ENCODE assay signal across 27 mouse cellular contexts in genomic region chr6:117330198-117330597, GRCm38 (mm10).
DNase-seq lines count a peak whose midpoint lies in the region; ATAC-seq and TF ChIP-seq lines count a peak whose summit lies in the region.
"Had no signal": no experiment of that assay in that cellular context is flagged by ENCODE, and none has a peak within 500 bp of the region (broad histone marks: within the 10 kb centered on the region; RNA-seq: fewer than 3 reads in every experiment).

No protein-coding gene starts in this region.

- no peak for TF ChIP-seq EP300 in heart, adult 2 months (IDR thresholded peaks at IDR 0.05; ENCODE audit: insufficient read depth, low read depth, low read length)
- TF ChIP-seq EP300 in stomach, postnatal 0 days (optimal IDR thresholded peaks at IDR 0.05) = no peak

- no peak overlapping the region for H3K4me3 ChIP-seq in heart, embryonic 12.5 days
- no peak overlapping the region for H3K4me3 ChIP-seq in heart, embryonic 15.5 days
- no peak overlapping the region for H3K4me3 ChIP-seq in heart, adult 2 months
- H3K4me3 ChIP-seq in intestine, embryonic 15.5 days (replicated peaks) = no peak overlapping the region
- no peak overlapping the region for H3K4me3 ChIP-seq in intestine, postnatal 0 days (ENCODE audit: low read depth, low read length)
- H3K4me3 ChIP-seq in stomach, embryonic 16.5 days (replicated peaks; ENCODE audit: low read length) = no peak overlapping the region
- no peak overlapping the region for H3K4me3 ChIP-seq in stomach, postnatal 0 days (ENCODE audit: low read depth, low read length)
- H3K4me3 ChIP-seq: embryonic facial prominence, embryonic 10.5 days; embryonic facial prominence, embryonic 13.5 days; erythroblast, embryonic 14.5 days; forebrain, embryonic 12.5 days; forebrain, embryonic 15.5 days had no signal

- intact Hi-C loops in heart, postnatal 10 days (cut with DNase I) = loop anchor here (5.0 kb wide), 1 partner anchor 57 kb away; no protein-coding TSS in a partner anchor
- intact Hi-C loops in heart, adult 2 months (cut with DNase I) = no loop called here

- 0 out of 2 replicates have a peak overlapping the region, but pooled peaks have one; percentile 10 for H3K27ac ChIP-seq in heart, embryonic 12.5 days (ENCODE audit: poor library complexity, severe bottlenecking)
- peak overlapping the region; percentile 64 for H3K27ac ChIP-seq in heart, embryonic 15.5 days
- no peak overlapping the region for H3K27ac ChIP-seq in heart, adult 2 months
- no peak overlapping the region for H3K27ac ChIP-seq in intestine, embryonic 15.5 days
- no peak overlapping the region for H3K27ac ChIP-seq in intestine, postnatal 0 days (ENCODE audit: low read depth, low read length)
- H3K27ac ChIP-seq in stomach, embryonic 16.5 days (ENCODE audit: low read length) = no peak overlapping the region
- H3K27ac ChIP-seq in stomach, postnatal 0 days (replicated peaks) = no peak overlapping the region
- H3K27ac ChIP-seq: embryonic facial prominence, embryonic 10.5 days; embryonic facial prominence, embryonic 13.5 days; forebrain, embryonic 12.5 days; forebrain, embryonic 15.5 days; hindbrain, embryonic 14.5 days; hindbrain, postnatal 0 days had no signal

- no peak for TF ChIP-seq POLR2A in heart, adult 2 months (IDR thresholded peaks at IDR 0.05; ENCODE audit: insufficient read depth, low read depth, low read length)

- H3K4me1 ChIP-seq in heart, embryonic 12.5 days (replicated peaks) = peaks cover 40% of the 10 kb centered on the region
- H3K4me1 ChIP-seq in heart, embryonic 15.5 days (replicated peaks) = peaks cover 48% of the 10 kb centered on the region
- peaks cover 6% of the 10 kb centered on the region for H3K4me1 ChIP-seq in heart, adult 2 months (ENCODE audit: control insufficient read depth, insufficient read depth, low read length)
- H3K4me1 ChIP-seq in intestine, embryonic 15.5 days (replicated peaks) = no peaks in the 10 kb centered on the region
- H3K4me1 ChIP-seq in intestine, postnatal 0 days (replicated peaks; ENCODE audit: control insufficient read depth, insufficient read depth, low read length) = no peaks in the 10 kb centered on the region
- H3K4me1 ChIP-seq in stomach, embryonic 16.5 days (ENCODE audit: control insufficient read depth, insufficient read depth, low read length) = peaks cover 5% of the 10 kb centered on the region; the same call in 1 of the 2 replicates
- no peaks in the 10 kb centered on the region for H3K4me1 ChIP-seq in stomach, postnatal 0 days (replicated peaks; ENCODE audit: control insufficient read depth, insufficient read depth)

- H3K9ac ChIP-seq in heart, embryonic 12.5 days = no peak overlapping the region
- no peak overlapping the region for H3K9ac ChIP-seq in heart, embryonic 15.5 days
- H3K9ac ChIP-seq in heart, adult 2 months (ENCODE audit: low read depth, low read length) = no peak overlapping the region
- H3K9ac ChIP-seq in intestine, embryonic 15.5 days = no peak overlapping the region
- no peak overlapping the region for H3K9ac ChIP-seq in intestine, postnatal 0 days (ENCODE audit: low read depth, low read length)
- H3K9ac ChIP-seq in stomach, embryonic 16.5 days (ENCODE audit: low read length) = no peak overlapping the region
- H3K9ac ChIP-seq in stomach, postnatal 0 days (ENCODE audit: low read length) = no peak overlapping the region
- H3K9ac ChIP-seq: embryonic facial prominence, embryonic 13.5 days; forebrain, embryonic 12.5 days; forebrain, embryonic 15.5 days; hindbrain, embryonic 14.5 days had no signal

- H3K4me2 ChIP-seq in heart, embryonic 12.5 days = no peak overlapping the region
- no peak overlapping the region for H3K4me2 ChIP-seq in heart, embryonic 15.5 days
- no peak overlapping the region for H3K4me2 ChIP-seq in intestine, embryonic 15.5 days (replicated peaks)
- H3K4me2 ChIP-seq in intestine, postnatal 0 days (replicated peaks; ENCODE audit: low read depth) = no peak overlapping the region
- no peak overlapping the region for H3K4me2 ChIP-seq in stomach, embryonic 16.5 days (ENCODE audit: low read depth, low read length)
- H3K4me2 ChIP-seq in stomach, postnatal 0 days (replicated peaks; ENCODE audit: low read depth) = no peak overlapping the region
- H3K4me2 ChIP-seq: embryonic facial prominence, embryonic 13.5 days; forebrain, embryonic 12.5 days; forebrain, embryonic 15.5 days; hindbrain, embryonic 14.5 days had no signal

- no peak for ATAC-seq in heart, embryonic 12.5 days (ENCODE audit: insufficient number of reproducible peaks, low FRiP score)
- no peak for ATAC-seq in heart, embryonic 15.5 days (replicated peaks; ENCODE audit: insufficient number of reproducible peaks, insufficient read depth, low FRiP score, low read depth)
- ATAC-seq in intestine, embryonic 15.5 days = peak; percentile 34; the same call in 1 of the 2 replicates
- no peak for ATAC-seq in intestine, postnatal 0 days
- peak; percentile 64; the same call in 1 of the 2 replicates for ATAC-seq in stomach, embryonic 16.5 days (ENCODE audit: insufficient read depth, low FRiP score)
- ATAC-seq in stomach, postnatal 0 days (ENCODE audit: low FRiP score, low TSS enrichment) = no peak
- ATAC-seq: activated CD4-positive, CD25-positive, alpha-beta regulatory T cell, adult 4 months; forebrain, embryonic 15.5 days; hindbrain, postnatal 0 days; inflammation-experienced regulatory T-cells, adult 6 months had no signal

- 74% methylated on average over 6 of the region's 6 CpGs for WGBS in heart, embryonic 12.5 days
- 63% methylated on average over 6 of the region's 6 CpGs for WGBS in heart, embryonic 15.5 days
- WGBS in heart, adult 2 months = 88% methylated on average over 6 of the region's 6 CpGs
- WGBS in intestine, embryonic 15.5 days = 44% methylated on average over 6 of the region's 6 CpGs
- WGBS in intestine, postnatal 0 days = 65% methylated on average over 6 of the region's 6 CpGs
- WGBS in stomach, embryonic 16.5 days = 51% methylated on average over 6 of the region's 6 CpGs
- WGBS in stomach, postnatal 0 days = 49% methylated on average over 6 of the region's 6 CpGs

- no peaks in the 10 kb centered on the region for H3K9me3 ChIP-seq in heart, embryonic 12.5 days (replicated peaks)
- H3K9me3 ChIP-seq in heart, embryonic 15.5 days (replicated peaks) = no peaks in the 10 kb centered on the region
- H3K9me3 ChIP-seq in intestine, embryonic 15.5 days = no peaks in the 10 kb centered on the region
- no peaks in the 10 kb centered on the region for H3K9me3 ChIP-seq in intestine, postnatal 0 days (ENCODE audit: control insufficient read depth)
- no peaks in the 10 kb centered on the region for H3K9me3 ChIP-seq in stomach, embryonic 16.5 days (replicated peaks; ENCODE audit: control insufficient read depth, low read length)
- H3K9me3 ChIP-seq in stomach, postnatal 0 days (ENCODE audit: control insufficient read depth, low read length) = no peaks in the 10 kb centered on the region
- H3K9me3 ChIP-seq: embryonic facial prominence, embryonic 10.5 days; embryonic facial prominence, embryonic 13.5 days; forebrain, embryonic 12.5 days; forebrain, embryonic 15.5 days had no signal

- DNase-seq in heart, postnatal 10 days = no peak
- no peak for DNase-seq in heart, adult 2 months
- DNase-seq in stomach, postnatal 0 days (ENCODE audit: low spot score) = no peak
- DNase-seq: adrenal gland, adult 8-10 months; adrenal gland, postnatal 25 days; cerebellum, adult 11-12 months; cerebellum, adult 8-10 months; cerebellum, postnatal 10 days; cerebellum, postnatal 36 days; embryo, embryonic 11 days; gastrocnemius, postnatal 10 days; gastrocnemius, postnatal 36 days; kidney, adult 18-20 months had no signal

- H3K27me3 ChIP-seq in heart, embryonic 12.5 days (replicated peaks) = no peaks in the 10 kb centered on the region
- H3K27me3 ChIP-seq in heart, embryonic 15.5 days = no peaks in the 10 kb centered on the region
- no peaks in the 10 kb centered on the region for H3K27me3 ChIP-seq in heart, adult 2 months (ENCODE audit: control insufficient read depth, insufficient read depth, low read length)
- no peaks in the 10 kb centered on the region for H3K27me3 ChIP-seq in intestine, embryonic 15.5 days (replicated peaks)
- no peaks in the 10 kb centered on the region for H3K27me3 ChIP-seq in intestine, postnatal 0 days (replicated peaks; ENCODE audit: control insufficient read depth, insufficient read depth, low read length)
- no peaks in the 10 kb centered on the region for H3K27me3 ChIP-seq in stomach, embryonic 16.5 days (ENCODE audit: control insufficient read depth, insufficient read depth, low read length)
- H3K27me3 ChIP-seq in stomach, postnatal 0 days (ENCODE audit: control insufficient read depth, insufficient read depth, low read length) = no peaks in the 10 kb centered on the region
- H3K27me3 ChIP-seq: embryonic facial prominence, embryonic 13.5 days; forebrain, embryonic 12.5 days; forebrain, embryonic 15.5 days had no signal

- no peaks in the 10 kb centered on the region for H3K79me2 ChIP-seq in heart, adult 2 months (replicated peaks; ENCODE audit: control insufficient read depth, insufficient read depth, low read length)

- TF ChIP-seq CTCF in heart, adult 2 months (IDR thresholded peaks at IDR 0.05) = no peak
- TF ChIP-seq CTCF in intestine, postnatal 0 days (IDR thresholded peaks at IDR 0.05; ENCODE audit: low read depth) = no peak
- TF ChIP-seq CTCF in stomach, postnatal 0 days (IDR thresholded peaks at IDR 0.05; ENCODE audit: low read depth) = no peak

- no peaks in the 10 kb centered on the region for H3K36me3 ChIP-seq in heart, embryonic 12.5 days
- H3K36me3 ChIP-seq in heart, embryonic 15.5 days = no peaks in the 10 kb centered on the region
- H3K36me3 ChIP-seq in heart, adult 2 months (ENCODE audit: control insufficient read depth, insufficient read depth, low read length) = peaks cover 2% of the 10 kb centered on the region; the same call in 1 of the 2 replicates
- no peaks in the 10 kb centered on the region for H3K36me3 ChIP-seq in intestine, embryonic 15.5 days
- no peaks in the 10 kb centered on the region for H3K36me3 ChIP-seq in intestine, postnatal 0 days (ENCODE audit: control insufficient read depth, insufficient read depth)
- no peaks in the 10 kb centered on the region for H3K36me3 ChIP-seq in stomach, embryonic 16.5 days (ENCODE audit: control insufficient read depth, insufficient read depth, low read length)
- no peaks in the 10 kb centered on the region for H3K36me3 ChIP-seq in stomach, postnatal 0 days (ENCODE audit: control insufficient read depth, insufficient read depth, low read length)
- H3K36me3 ChIP-seq: embryonic facial prominence, embryonic 10.5 days; embryonic facial prominence, embryonic 13.5 days; forebrain, embryonic 12.5 days; forebrain, embryonic 15.5 days had no signal

Comparison
In these comparisons a context has a peak if more than half of its experiments do, and no peak if none do; other contexts are left out.
1. ATAC-seq: peak in intestine, embryonic 15.5 days (single experiment) and stomach, embryonic 16.5 days (single experiment); none in heart, embryonic 12.5 days (single experiment), heart, embryonic 15.5 days (single experiment), intestine, postnatal 0 days (single experiment) and stomach, postnatal 0 days (single experiment).
2. H3K27ac ChIP-seq: peak in heart, embryonic 12.5 days (single experiment) and heart, embryonic 15.5 days (single experiment); none in heart, adult 2 months (single experiment), intestine, embryonic 15.5 days (single experiment), intestine, postnatal 0 days (single experiment), stomach, embryonic 16.5 days (single experiment) and stomach, postnatal 0 days (single experiment).